Mouse (Mus musculus): ENCODE measurements around the gene Gm3486. TPM values are rescaled to one million over a fixed set of nuclear protein-coding genes. Genes with fewer than 3 reads are reported as not detected.
"Not testable (repeated sequence)": the region's sequence is repeated elsewhere in the genome, so short reads cannot be mapped to it uniquely, and the experiment has no call there.

Gene Gm3486
- not detected for total RNA-seq (2021)

DNA sequence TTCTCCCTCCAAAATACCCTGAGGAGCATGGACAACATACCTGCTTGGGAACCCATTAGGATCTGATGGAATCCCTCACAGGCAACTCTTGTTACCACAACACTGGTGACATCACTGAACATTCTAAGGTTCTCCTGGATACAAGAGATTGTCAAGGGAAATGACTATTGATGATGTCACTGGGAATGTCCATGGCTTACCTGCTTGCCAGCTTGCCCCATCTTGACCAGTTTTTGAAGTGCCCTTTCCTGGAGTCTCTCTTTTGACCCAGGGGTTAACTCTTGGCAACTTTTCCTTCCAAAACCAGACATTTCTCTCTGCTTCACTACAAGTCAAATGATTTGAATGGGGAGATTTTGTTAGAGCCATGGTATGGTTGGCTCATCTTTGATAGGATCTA, at the start of gene Gm3486:
Gm3486 (minus strand) TSS at position 101 of the 400 bp plus-strand sequence.
- DNase-seq (ENCODE audit: low spot score in 2 of 2); intact Hi-C loops (cut with DNase I): not testable (repeated sequence)

DNA sequence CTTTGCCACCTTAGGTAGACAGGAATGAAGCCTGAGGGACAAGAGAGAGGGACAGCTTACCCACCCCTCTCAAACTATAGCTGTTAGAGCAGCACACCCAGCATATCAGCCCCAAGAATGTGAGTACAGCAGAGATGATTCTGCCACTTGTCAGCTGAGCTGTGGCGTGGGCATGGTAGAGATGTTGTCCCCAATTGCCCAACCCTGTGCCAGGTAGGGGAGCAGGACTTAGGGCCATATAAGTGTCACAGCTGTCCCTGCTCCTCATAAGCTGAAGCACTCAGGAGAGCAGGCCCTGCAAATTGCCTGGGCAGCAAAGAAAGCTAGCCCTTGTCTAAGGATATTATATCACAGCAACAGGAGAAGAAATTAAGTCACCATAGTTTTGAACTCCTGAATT, 35.4 kb upstream of the Gm3486 start:
- DNase-seq (ENCODE audit: low spot score in 2 of 2); intact Hi-C loops (cut with DNase I): not testable (repeated sequence)

DNA sequence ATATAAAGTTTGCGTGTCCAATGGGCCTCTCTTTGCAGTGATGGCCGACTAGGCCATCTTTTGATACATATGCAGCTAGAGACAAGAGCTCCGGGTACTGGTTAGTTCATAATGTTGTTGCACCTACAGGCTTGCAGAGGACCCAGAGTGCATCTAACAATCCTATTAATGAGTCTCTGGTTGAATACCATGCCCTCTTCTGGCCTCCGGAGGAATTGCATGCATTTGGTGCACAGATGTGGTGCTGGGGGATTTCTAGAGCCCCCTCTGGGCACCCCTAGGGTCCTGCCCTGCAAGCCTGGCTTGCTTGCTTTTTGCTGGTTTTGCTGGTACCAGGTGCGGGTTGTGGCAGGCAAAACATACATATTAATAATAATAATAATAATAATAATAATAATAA, 31.4 kb upstream of the Gm3486 start:
- intact Hi-C loops (cut with DNase I); DNase-seq (ENCODE audit: low spot score in 2 of 2): not testable (repeated sequence)

DNA sequence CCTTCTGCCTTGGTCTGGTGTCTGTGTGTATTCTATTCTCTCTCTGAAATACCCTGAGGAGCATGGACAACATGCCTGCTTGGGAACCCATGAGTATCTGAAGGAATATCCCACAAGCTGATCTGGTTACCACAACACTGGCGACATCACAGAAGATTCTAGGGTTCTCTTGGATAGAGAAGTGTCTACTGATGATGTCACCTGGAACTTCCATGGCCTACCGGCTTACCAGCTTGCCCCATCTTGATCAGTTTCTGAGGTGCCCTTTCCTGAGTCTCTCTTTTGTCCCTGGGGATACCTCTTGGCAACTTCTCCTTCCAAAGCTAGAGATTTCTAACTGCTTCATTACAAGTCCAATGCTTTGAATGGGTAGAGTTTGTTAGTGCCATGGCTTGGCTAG, 35.9 kb downstream of the Gm3486 start, which contains the start of gene Gm7954:
Gm7954 (minus strand) TSS at position 101 of the 400 bp plus-strand sequence.
- intact Hi-C loops (cut with DNase I); DNase-seq (ENCODE audit: low spot score in 2 of 2): not testable (repeated sequence)

Other genes starting within 250 kb of the Gm3486 start
- under 1 TPM; 0.39 to 0.61 TPM for gene Gm2832, start 210.7 kb downstream of the Gm3486 start, total RNA-seq (2021)
- gene Gm5798, start 140.9 kb downstream of the Gm3486 start, total RNA-seq (2021): not detected
- gene Gm7945, start 103.1 kb downstream of the Gm3486 start, total RNA-seq (2021): not detected
- gene Gm6482, start 81.2 kb downstream of the Gm3486 start, total RNA-seq (2021): not detected
- gene Gm7954, start 36.0 kb downstream of the Gm3486 start, total RNA-seq (2021): not detected
- gene Gm7970, start 66.1 kb upstream of the Gm3486 start, total RNA-seq (2021): not detected
- not detected for gene 1700049E17Rik2, start 83.7 kb upstream of the Gm3486 start, total RNA-seq (2021)
- gene Gm3072, start 135.1 kb upstream of the Gm3486 start, total RNA-seq (2021): not detected
- not detected for gene Gm3676, start 157.0 kb upstream of the Gm3486 start, total RNA-seq (2021)
- not detected for gene Gm8068, start 212.4 kb upstream of the Gm3486 start, total RNA-seq (2021)

All from left cerebral cortex, postnatal 36 days (tissue).